Mouse (Mus musculus) embryonic facial prominence, embryonic 14.5 days (tissue): ENCODE results near the gene Ncam1. TPM values are rescaled to one million over a fixed set of nuclear protein-coding genes. Genes with fewer than 3 reads are reported as not detected.
A peak's percentile ranks its signal among the peaks of the same experiment; 100 is the strongest.

Experiments
- ATAC-seq: fragments of 200-750 bp; cut with Nextera tagmentation; 2 replicates; pipeline ENCODE4 v1.8.0; 2017; ENCODE audit warnings: low read depth, moderate number of reproducible peaks, moderate TSS enrichment
- DNase-seq: peaks from one replicate; pipeline ENCODE4 v3.0.0-alpha.2; 2015; ENCODE audit warnings: low spot score
- H3K27ac ChIP-seq: fragments of 300-500 bp; sonication (generic); replicated peaks from 2 replicates; pipeline ENCODE4 v1.5.1; 2014; ENCODE audit warnings: low read depth, mild to moderate bottlenecking, low read length, moderate library complexity
- H3K27me3 ChIP-seq: fragments of 300-500 bp; sonication (generic); replicated peaks from 2 replicates; pipeline ENCODE4 v1.6.1; 2014; ENCODE audit warnings: low read length; ENCODE audit not compliant: control insufficient read depth, insufficient read depth
- H3K36me3 ChIP-seq: fragments of 300-500 bp; sonication (generic); 2 replicates; pipeline ENCODE4 v1.6.1; 2014; ENCODE audit warnings: low read length, mixed read lengths; ENCODE audit not compliant: control insufficient read depth, insufficient read depth
- H3K4me1 ChIP-seq: fragments of 300-500 bp; sonication (generic); 2 replicates; pipeline ENCODE4 v1.6.1; 2014; ENCODE audit warnings: antibody characterized with exemption, low read length; ENCODE audit not compliant: control insufficient read depth, insufficient read depth
- H3K4me2 ChIP-seq: fragments of 300-500 bp; sonication (generic); 2 replicates; pipeline ENCODE4 v1.6.1; 2014; ENCODE audit warnings: low read depth, mild to moderate bottlenecking, low read length, moderate library complexity, mixed read lengths
- H3K4me3 ChIP-seq: fragments of 300-500 bp; sonication (generic); 2 replicates; pipeline ENCODE4 v1.5.1; 2014; ENCODE audit warnings: low read depth, mild to moderate bottlenecking, low read length
- H3K9ac ChIP-seq: fragments of 300-500 bp; sonication (generic); 2 replicates; pipeline ENCODE4 v1.6.1; 2014; ENCODE audit warnings: low read depth, mild to moderate bottlenecking, low read length, moderate library complexity, mixed read lengths
- H3K9me3 ChIP-seq: fragments of 300-500 bp; sonication (generic); 2 replicates; pipeline ENCODE4 v1.6.1; 2016; ENCODE audit warnings: low read length; ENCODE audit not compliant: control insufficient read depth
- WGBS: fragments of 180-500 bp; shearing (Covaris S2); extraction: QIAGEN DNeasy Blood & Tissue Kit; methylation state at CpG from one replicate; pipeline ENCODE4 v1.1.7; 2014; 5-methylcytosine and 5-hydroxymethylcytosine counted together
- polyA plus RNA-seq: library from polyadenylated mRNA; unstranded; fragments of >200 nt; fragmentation: Nextera tagmentation; extraction: Ambion mirVana; gene quantifications from 2 replicates; pipeline ENCODE4 v1.2.1, GENCODE M21; 2014

Ncam1 gene
- polyA plus RNA-seq, 1 experiment from 2014 or later: 104 TPM

DNA sequence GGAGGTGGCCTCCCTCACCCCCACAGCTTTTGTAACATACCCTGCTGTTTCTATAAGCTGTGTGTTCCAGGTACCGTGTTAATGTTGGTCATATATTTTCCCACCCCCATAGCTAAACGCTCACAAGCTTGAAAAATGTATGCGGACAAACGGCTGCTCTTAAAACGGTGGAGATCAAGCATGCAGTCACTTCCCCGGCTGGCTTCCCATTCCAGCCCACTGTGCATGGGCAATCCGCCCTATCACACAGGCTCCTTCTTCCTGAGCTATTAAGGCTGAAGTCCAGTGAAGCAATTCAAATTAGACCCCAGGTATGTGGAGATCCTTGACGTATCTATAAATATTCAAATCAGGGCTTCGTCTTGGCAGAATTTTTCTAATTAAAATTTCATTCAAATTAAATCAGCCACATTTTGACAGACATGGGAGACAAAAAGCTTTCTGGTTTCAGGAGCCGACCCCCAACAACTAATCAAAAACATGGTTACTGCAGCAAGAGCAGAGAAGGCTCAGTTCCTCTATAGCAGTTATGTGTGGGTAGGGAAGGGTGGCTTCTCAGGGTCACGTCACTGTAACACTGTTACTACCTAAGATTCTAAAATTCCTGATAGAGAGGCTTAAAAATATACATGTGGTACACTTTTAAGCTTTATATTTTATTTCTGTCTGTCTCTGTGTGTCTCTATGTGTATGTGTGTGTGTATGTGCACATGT is 202.9 kb downstream of the Ncam1 start:
- Histone ChIP-seq H3K4me1 (peaks cover 28% of the 10 kb centered on the region), H3K4me3 (no peak overlapping the region), H3K27me3 (no peaks in the 10 kb centered on the region), H3K36me3 (no peaks in the 10 kb centered on the region), H3K4me2 (no peak overlapping the region), H3K9ac (no peak overlapping the region), H3K27ac (no peak overlapping the region), H3K9me3 (no peaks in the 10 kb centered on the region)
- DNase-seq: no peak
- ATAC-seq: no peak
- WGBS: 38% methylated on average over 11 of the region's 11 CpGs

GRCm38 (mm10) chr9:49594876-49595634 is 203.7 kb downstream of the Ncam1 start:
- Histone ChIP-seq H3K27me3 (no peaks in the 10 kb centered on the region), H3K9me3 (no peaks in the 10 kb centered on the region), H3K36me3 (no peaks in the 10 kb centered on the region), H3K4me1 (peaks cover 34% of the 10 kb centered on the region), H3K9ac (no peak overlapping the region), H3K27ac (0 out of 2 replicates have a peak overlapping the region, but pooled peaks have one; percentile 24), H3K4me2 (no peak overlapping the region), H3K4me3 (no peak overlapping the region)
- ATAC-seq: no peak
- 45% methylated on average over 7 of the region's 7 CpGs for WGBS
- DNase-seq: no peak

GRCm38 (mm10) chr9:49593951-49594536 is 204.7 kb downstream of the Ncam1 start:
- H3K9me3 ChIP-seq: no peaks in the 10 kb centered on the region
- peak overlapping the region; percentile 20 for H3K4me2 ChIP-seq
- H3K4me1 ChIP-seq: peaks cover 34% of the 10 kb centered on the region
- H3K9ac ChIP-seq: no peak overlapping the region
- no peak overlapping the region for H3K4me3 ChIP-seq
- no peaks in the 10 kb centered on the region for H3K36me3 ChIP-seq
- H3K27me3 ChIP-seq: no peaks in the 10 kb centered on the region
- ATAC-seq: no peak
- WGBS: 26% methylated on average over 10 of the region's 10 CpGs
- peak; percentile 84 for DNase-seq
- no peak overlapping the region; the same call in 1 of the 2 replicates for H3K27ac ChIP-seq

DNA sequence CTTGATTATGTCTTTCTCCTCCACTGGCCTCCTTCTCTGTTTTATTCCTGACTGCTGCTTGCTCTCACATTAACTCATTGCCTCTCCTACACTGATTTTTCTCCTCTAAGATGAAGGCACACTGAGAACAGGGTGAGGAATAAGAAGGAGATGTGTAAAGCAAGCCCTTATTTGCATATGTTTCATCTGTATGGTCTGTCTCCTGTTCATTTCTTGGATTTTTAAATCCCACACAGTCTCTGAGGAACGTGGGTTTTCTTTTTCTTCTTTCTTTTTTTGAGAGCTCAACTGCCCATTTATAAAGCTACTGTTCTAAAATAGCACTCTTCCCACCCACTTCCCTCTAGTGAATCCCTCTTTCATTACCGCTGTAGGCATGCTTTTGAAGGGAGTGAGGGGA is 206.7 kb downstream of the Ncam1 start:
- Histone ChIP-seq H3K9me3 (no peaks in the 10 kb centered on the region), H3K9ac (no peak overlapping the region), H3K27ac (no peak overlapping the region), H3K4me2 (no peak overlapping the region), H3K36me3 (no peaks in the 10 kb centered on the region), H3K27me3 (no peaks in the 10 kb centered on the region), H3K4me3 (no peak overlapping the region), H3K4me1 (peaks cover 34% of the 10 kb centered on the region)
- no peak for ATAC-seq
- DNase-seq: no peak
- 50% methylated on average over 2 of the region's 2 CpGs for WGBS

DNA sequence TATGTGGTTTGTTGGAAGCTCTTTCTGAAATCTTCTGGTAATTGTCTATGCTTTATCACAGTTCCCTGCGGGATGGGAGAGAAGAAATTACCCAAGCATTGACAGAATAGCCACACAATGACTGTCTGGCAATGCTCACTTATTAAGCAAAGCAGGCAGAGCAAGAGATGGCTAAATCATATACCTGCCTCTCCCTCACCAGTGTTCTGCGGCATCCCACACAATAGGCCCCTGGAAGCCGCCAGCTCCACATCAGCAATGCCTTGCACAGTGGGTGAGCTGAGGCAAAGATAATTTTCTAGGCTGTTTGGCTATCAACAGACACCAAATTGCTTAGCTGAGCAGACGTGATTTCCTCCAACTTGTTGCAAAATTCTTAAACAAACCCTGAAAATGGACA is 208.5 kb downstream of the Ncam1 start:
- Histone ChIP-seq H3K9ac (no peak overlapping the region), H3K27ac (0 out of 2 replicates have a peak overlapping the region, but pooled peaks have one; percentile 5), H3K36me3 (no peaks in the 10 kb centered on the region), H3K27me3 (no peaks in the 10 kb centered on the region), H3K9me3 (no peaks in the 10 kb centered on the region), H3K4me2 (no peak overlapping the region), H3K4me3 (no peak overlapping the region), H3K4me1 (peaks cover 27% of the 10 kb centered on the region)
- peak; percentile 13 for DNase-seq
- WGBS: 43% methylated on average over 4 of the region's 4 CpGs
- ATAC-seq: no peak

DNA sequence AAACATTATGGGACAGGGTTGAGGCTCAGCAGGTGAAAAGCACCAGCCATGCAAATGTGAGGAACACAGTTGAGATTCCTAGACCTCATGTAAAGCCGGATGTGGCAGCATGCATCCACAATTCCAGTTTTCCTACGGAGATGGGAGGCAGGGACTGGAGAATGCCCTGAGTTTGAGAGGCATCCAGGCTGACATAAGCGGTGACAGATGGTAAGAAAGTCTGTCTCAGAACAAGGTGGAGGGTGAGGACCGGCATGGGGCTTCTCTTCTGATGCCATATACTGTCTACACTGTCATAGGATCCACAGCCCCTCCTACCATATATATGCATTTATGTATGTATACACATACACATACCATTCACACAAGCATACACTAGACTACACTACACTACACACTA is 221.6 kb downstream of the Ncam1 start:
- H3K27ac ChIP-seq: no peak overlapping the region
- no peak for DNase-seq
- H3K27me3 ChIP-seq: no peaks in the 10 kb centered on the region
- 90% methylated on average over 4 of the region's 4 CpGs for WGBS
- no peak for ATAC-seq
- no peaks in the 10 kb centered on the region for H3K9me3 ChIP-seq
- H3K9ac ChIP-seq: no peak overlapping the region
- H3K4me3 ChIP-seq: no peak overlapping the region
- H3K36me3 ChIP-seq: no peaks in the 10 kb centered on the region
- H3K4me1 ChIP-seq: peaks cover 11% of the 10 kb centered on the region
- H3K4me2 ChIP-seq: no peak overlapping the region

DNA sequence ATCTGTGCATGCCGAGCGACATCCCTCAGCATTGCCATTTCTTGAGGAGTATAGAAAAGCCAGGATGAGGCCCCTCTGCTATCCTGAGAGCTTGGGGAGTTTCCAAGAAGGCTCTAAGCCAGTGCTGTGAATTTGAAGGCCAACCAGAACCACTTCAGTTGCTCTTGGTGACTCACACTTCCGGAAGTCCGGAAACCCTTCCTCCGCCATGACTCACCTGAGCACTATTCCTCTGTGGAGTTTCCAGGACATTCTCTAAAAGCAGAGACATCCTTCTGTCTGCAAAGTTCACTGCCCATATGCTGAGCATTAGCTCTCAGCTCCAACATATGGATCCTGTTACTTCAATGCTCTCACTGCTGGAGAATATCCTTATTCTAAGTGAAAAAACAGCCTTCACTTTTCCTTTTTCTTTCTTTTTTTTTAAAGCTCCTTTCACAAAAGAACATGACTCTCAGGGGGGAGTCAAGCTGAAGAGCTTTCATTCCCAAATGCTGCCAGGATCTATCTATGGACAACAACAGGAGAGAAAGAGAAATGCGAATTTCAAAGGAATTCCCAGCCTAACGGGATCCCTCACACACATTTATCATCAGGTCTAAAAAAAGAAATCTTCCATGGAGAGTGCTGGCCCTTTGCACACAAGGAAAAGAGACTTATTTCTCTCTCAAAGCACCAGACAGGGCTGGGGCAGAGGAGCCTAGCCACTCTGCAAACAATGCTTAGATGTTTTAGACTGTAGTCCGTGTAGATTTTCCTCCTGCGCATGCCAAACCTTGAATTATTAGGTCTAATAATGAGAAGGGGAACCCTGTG is 226.8 kb downstream of the Ncam1 start:
- H3K36me3 ChIP-seq: peaks cover 27% of the 10 kb centered on the region
- peak; percentile 83 for ATAC-seq

More for the DNA sequence above, 226.8 kb downstream of the Ncam1 start:
- H3K4me2 ChIP-seq: peak overlapping the region; percentile 16; the same call in 1 of the 2 replicates
- H3K9ac ChIP-seq: no peak overlapping the region
- no peaks in the 10 kb centered on the region for H3K27me3 ChIP-seq
- H3K9me3 ChIP-seq: no peaks in the 10 kb centered on the region
- H3K4me3 ChIP-seq: no peak overlapping the region
- peaks cover 27% of the 10 kb centered on the region for H3K4me1 ChIP-seq
- DNase-seq: peak; percentile 91
- WGBS: 29% methylated on average over 9 of the region's 9 CpGs
- peak overlapping the region; percentile 85 for H3K27ac ChIP-seq
